ENCODE assay signal across 7 mouse cellular contexts in genomic region chr7:93079785-93080730, GRCm38 (mm10). TPM values are rescaled to one million over a fixed set of nuclear protein-coding genes. Genes with fewer than 3 reads are reported as not detected.
DNase-seq lines count a peak whose midpoint lies in the region; ATAC-seq and TF ChIP-seq lines count a peak whose summit lies in the region.

TSS of gene Fam181b (plus strand) at chr7:93079865.

- peak; percentile 88 for DNase-seq in embryo, embryonic 9.5 days (ENCODE audit: extremely low spot score)
- DNase-seq in heart, adult 11 months = peak; percentile 98
- DNase-seq in kidney, adult 2 months = peak; percentile 14
- peak; percentile 89 for DNase-seq in limb, embryonic 10.5 days (ENCODE audit: low spot score)
- DNase-seq in midbrain, embryonic 10.5 days (ENCODE audit: low spot score) = peak; percentile 94

- ATAC-seq in stomach, embryonic 14.5 days (ENCODE audit: insufficient number of reproducible peaks, insufficient read depth, low FRiP score, low read depth) = peak; percentile 93

- H3K9ac ChIP-seq in stomach, embryonic 14.5 days (replicated peaks; ENCODE audit: low read depth, low read length) = peak within 1 kb of the TSS; percentile 45

- WGBS in kidney, adult 2 months = under 1% methylated on average over 96 of the region's 96 CpGs
- WGBS in limb, embryonic 10.5 days = under 1% methylated on average over 96 of the region's 96 CpGs
- WGBS in midbrain, embryonic 10.5 days = under 1% methylated on average over 96 of the region's 96 CpGs
- under 1% methylated on average over 96 of the region's 96 CpGs for WGBS in stomach, embryonic 14.5 days

- peak within 1 kb of the TSS; percentile 91 for H3K4me2 ChIP-seq in stomach, embryonic 14.5 days (replicated peaks; ENCODE audit: low read depth, low read length)

- peaks cover 6% of the 10 kb centered on the region for H3K27me3 ChIP-seq in kidney, adult 2 months (replicated peaks; ENCODE audit: control insufficient read depth, insufficient read depth, low read length)
- H3K27me3 ChIP-seq in limb, embryonic 10.5 days (ENCODE audit: low read depth, poor library complexity, severe bottlenecking) = peaks cover 21% of the 10 kb centered on the region
- no peaks in the 10 kb centered on the region for H3K27me3 ChIP-seq in midbrain, embryonic 10.5 days (ENCODE audit: low read depth, poor library complexity, severe bottlenecking)
- no peaks in the 10 kb centered on the region for H3K27me3 ChIP-seq in stomach, embryonic 14.5 days (ENCODE audit: control insufficient read depth, insufficient read depth, low read length)

- 0 out of 2 replicates have a peak within 1 kb of the TSS, but pooled peaks have one; percentile 21 for H3K4me3 ChIP-seq in bone marrow macrophage, adult 2 months (ENCODE audit: insufficient read depth, low read length)
- peak within 1 kb of the TSS; percentile 34 for H3K4me3 ChIP-seq in kidney, adult 2 months (ENCODE audit: insufficient read depth, low read depth, low read length)
- peak within 1 kb of the TSS; percentile 67 for H3K4me3 ChIP-seq in limb, embryonic 10.5 days
- peak within 1 kb of the TSS; percentile 97 for H3K4me3 ChIP-seq in midbrain, embryonic 10.5 days
- H3K4me3 ChIP-seq in stomach, embryonic 14.5 days (ENCODE audit: low read depth, low read length) = peak within 1 kb of the TSS; percentile 59

- TF ChIP-seq CTCF in bone marrow macrophage, adult 2 months (IDR thresholded peaks at IDR 0.05; ENCODE audit: low read depth, low read length) = no peak
- no peak for TF ChIP-seq CTCF in kidney, adult 2 months (conservative IDR thresholded peaks at IDR 0.05; ENCODE audit: insufficient read depth, insufficient read length, low read depth, low read length)

- no peaks in the 10 kb centered on the region for H3K9me3 ChIP-seq in limb, embryonic 10.5 days (replicated peaks)
- H3K9me3 ChIP-seq in midbrain, embryonic 10.5 days (replicated peaks) = no peaks in the 10 kb centered on the region
- H3K9me3 ChIP-seq in stomach, embryonic 14.5 days (ENCODE audit: control insufficient read depth, low read depth, low read length) = no peaks in the 10 kb centered on the region

- H3K27ac ChIP-seq in bone marrow macrophage, adult 2 months (ENCODE audit: insufficient read depth, low read depth, low read length) = no peak within 1 kb of the TSS
- H3K27ac ChIP-seq in kidney, adult 2 months (ENCODE audit: insufficient read depth, low read depth, low read length) = no peak within 1 kb of the TSS
- peak within 1 kb of the TSS; percentile 93 for H3K27ac ChIP-seq in limb, embryonic 10.5 days
- peak within 1 kb of the TSS; percentile 97 for H3K27ac ChIP-seq in midbrain, embryonic 10.5 days (replicated peaks)
- H3K27ac ChIP-seq in stomach, embryonic 14.5 days (ENCODE audit: low read length) = peak within 1 kb of the TSS; percentile 21; the same call in 1 of the 2 replicates

- H3K4me1 ChIP-seq in bone marrow macrophage, adult 2 months (ENCODE audit: control insufficient read depth, insufficient read depth, low read length) = no peaks in the 10 kb centered on the region
- no peaks in the 10 kb centered on the region for H3K4me1 ChIP-seq in kidney, adult 2 months (ENCODE audit: control insufficient read depth, insufficient read depth, low read length)
- peaks cover 42% of the 10 kb centered on the region for H3K4me1 ChIP-seq in limb, embryonic 10.5 days
- H3K4me1 ChIP-seq in midbrain, embryonic 10.5 days = peaks cover 86% of the 10 kb centered on the region
- 0 out of 2 replicates have a peak, but pooled peaks cover 3% of the 10 kb centered on the region for H3K4me1 ChIP-seq in stomach, embryonic 14.5 days (ENCODE audit: control insufficient read depth, insufficient read depth, low read length)

- no peaks in the 10 kb centered on the region for H3K36me3 ChIP-seq in kidney, adult 2 months (ENCODE audit: control insufficient read depth, insufficient read depth, low read length)
- no peaks in the 10 kb centered on the region for H3K36me3 ChIP-seq in limb, embryonic 10.5 days
- H3K36me3 ChIP-seq in midbrain, embryonic 10.5 days = peaks cover 10% of the 10 kb centered on the region
- H3K36me3 ChIP-seq in stomach, embryonic 14.5 days (ENCODE audit: control insufficient read depth, insufficient read depth, low read length) = no peaks in the 10 kb centered on the region

- no peak for TF ChIP-seq POLR2A in bone marrow macrophage, adult 2 months (IDR thresholded peaks at IDR 0.05; ENCODE audit: borderline replicate concordance, low read depth, low read length)
- TF ChIP-seq POLR2A in kidney, adult 2 months (IDR thresholded peaks at IDR 0.05; ENCODE audit: low read depth, low read length) = no peak

RNA-seq across cellular contexts. Expression of gene Fam181b, which starts in this region (rescaled TPM):
- polyA plus RNA-seq in bone marrow macrophage, adult 2 months (2012; ENCODE audit: insufficient read depth, insufficient read length, missing spikeins) = not detected in 2 replicates
- polyA plus RNA-seq in kidney, adult 2 months (2012; rRNA removed) = 0.63 and 1.4 TPM in 2 replicates
- 13.7 and 35.4 TPM in 2 replicates for polyA plus RNA-seq in limb, embryonic 10.5 days (2016; fragmentation: Nextera tagmentation; extraction: Ambion mirVana)
- polyA plus RNA-seq in midbrain, embryonic 10.5 days (2016; fragmentation: Nextera tagmentation; extraction: Ambion mirVana) = 65.1 and 66.1 TPM in 2 replicates
- polyA plus RNA-seq in stomach, embryonic 14.5 days (2014; fragmentation: Nextera tagmentation; extraction: Ambion mirVana) = 5.1 and 5.7 TPM in 2 replicates

Comparison
In these comparisons a context has a peak if more than half of its experiments do, and no peak if none do; other contexts are left out.
1. H3K27ac ChIP-seq: peak in limb, embryonic 10.5 days (single experiment), midbrain, embryonic 10.5 days (single experiment) and stomach, embryonic 14.5 days (single experiment); none in bone marrow macrophage, adult 2 months (single experiment) and kidney, adult 2 months (single experiment).
2. H3K4me3 ChIP-seq: peak in every context shown above with its lines; median percentile 97 in midbrain, embryonic 10.5 days; 67 in limb, embryonic 10.5 days; 59 in stomach, embryonic 14.5 days; 34 in kidney, adult 2 months; 21 in bone marrow macrophage, adult 2 months.
3. DNase-seq: peak in every context shown above with its lines; median percentile 98 in heart, adult 11 months; 94 in midbrain, embryonic 10.5 days; 89 in limb, embryonic 10.5 days; 88 in embryo, embryonic 9.5 days; 14 in kidney, adult 2 months.